Mouse (Mus musculus) large intestine, adult 2 months (tissue): ENCODE measurements around the gene Sox6. TPM values are rescaled to one million over a fixed set of nuclear protein-coding genes. Genes with fewer than 3 reads are reported as not detected.

ENCODE experiments used
- DNase-seq: peaks from one replicate; pipeline ENCODE4 v3.0.0-alpha.2; 2012; ENCODE audit warnings: low read depth, low spot score
- WGBS: fragments of 180-500 bp; shearing (Covaris S2); methylation state at CpG from one replicate; pipeline ENCODE4 v1.1.7; 2018; 5-methylcytosine and 5-hydroxymethylcytosine counted together
- polyA plus RNA-seq: library from polyadenylated mRNA; depleted of rRNA; stranded (reverse); fragments of >200 nt; gene quantifications from 2 replicates; pipeline ENCODE4 v1.2.3, GENCODE M21; 2012

Sox6 gene
- polyA plus RNA-seq, 1 experiment = 7.5 TPM

GRCm38 (mm10) chr7:115842251-115842650 is 196.3 kb downstream of the Sox6 start:
- DNase-seq = no peak

GRCm38 (mm10) chr7:115840613-115841012 is 198.0 kb downstream of the Sox6 start:
- WGBS = 41% methylated on average over 3 of the region's 3 CpGs
- no peak for DNase-seq

- no peak for DNase-seq
- WGBS = 76% methylated on average over 3 of the region's 3 CpGs
Observed at GRCm38 (mm10) chr7:115835005-115835404, 203.6 kb downstream of the Sox6 start.

GRCm38 (mm10) chr7:115833701-115834100 is 204.9 kb downstream of the Sox6 start:
- WGBS = 29% methylated on average over 3 of the region's 3 CpGs
- no peak for DNase-seq

- DNase-seq = no peak
- 71% methylated on average over 11 of the region's 11 CpGs for WGBS
Observed at GRCm38 (mm10) chr7:115830938-115831873, 207.4 kb downstream of the Sox6 start.

- no peak for DNase-seq
- 40% methylated on average over 10 of the region's 10 CpGs for WGBS
Observed at GRCm38 (mm10) chr7:115830366-115830765, 208.2 kb downstream of the Sox6 start.

- 67% methylated on average over 4 of the region's 4 CpGs for WGBS
- DNase-seq = no peak
Observed at GRCm38 (mm10) chr7:115829756-115830155, 208.8 kb downstream of the Sox6 start.

- DNase-seq = no peak
- 80% methylated on average over 4 of the region's 4 CpGs for WGBS
Observed at GRCm38 (mm10) chr7:115829260-115829659, 209.3 kb downstream of the Sox6 start.

GRCm38 (mm10) chr7:115825295-115825694 is 213.3 kb downstream of the Sox6 start:
- 66% methylated on average over 3 of the region's 3 CpGs for WGBS
- DNase-seq = no peak

GRCm38 (mm10) chr7:115824621-115825256 is 213.9 kb downstream of the Sox6 start:
- 35% methylated on average over 8 of the region's 8 CpGs for WGBS
- no peak for DNase-seq

- 75% methylated on average over 1 of the region's 1 CpGs for WGBS
- no peak for DNase-seq
Observed at GRCm38 (mm10) chr7:115819136-115819535, 219.5 kb downstream of the Sox6 start.

GRCm38 (mm10) chr7:115803256-115803655 is 235.3 kb downstream of the Sox6 start:
- no peak for DNase-seq
- 55% methylated on average over 3 of the region's 3 CpGs for WGBS

GRCm38 (mm10) chr7:115794139-115794858 is 244.3 kb downstream of the Sox6 start:
- DNase-seq = peak; percentile 77
- 26% methylated on average over 4 of the region's 4 CpGs for WGBS

GRCm38 (mm10) chr7:115792841-115793240 is 245.8 kb downstream of the Sox6 start:
- no peak for DNase-seq
- 58% methylated on average over 2 of the region's 2 CpGs for WGBS

GRCm38 (mm10) chr7:115789116-115789823 is 249.3 kb downstream of the Sox6 start:
- no peak for DNase-seq
- WGBS = 55% methylated on average over 5 of the region's 5 CpGs

GRCm38 (mm10) chr7:115783982-115784917 is 254.3 kb downstream of the Sox6 start:
- WGBS = 60% methylated on average over 8 of the region's 8 CpGs
- DNase-seq = peak; percentile 21

- no peak for DNase-seq
- 86% methylated on average over 4 of the region's 4 CpGs for WGBS
Observed at GRCm38 (mm10) chr7:115780148-115780547, 258.4 kb downstream of the Sox6 start.

- WGBS = 86% methylated on average over 2 of the region's 2 CpGs
- DNase-seq = no peak
Observed at GRCm38 (mm10) chr7:115779544-115779943, 259.1 kb downstream of the Sox6 start.

- DNase-seq = no peak
- WGBS = 82% methylated on average over 7 of the region's 7 CpGs
Observed at GRCm38 (mm10) chr7:115776736-115777135, 261.9 kb downstream of the Sox6 start.
